Mouse (Mus musculus) midbrain, postnatal 0 days (tissue): ENCODE data around the gene Igf2bp3. TPM values are rescaled to one million over a fixed set of nuclear protein-coding genes. Genes with fewer than 3 reads are reported as not detected.
A peak's percentile ranks its signal among the peaks of the same experiment; 100 is the strongest.

Experiments
- ATAC-seq: fragments of 200-750 bp; cut with Nextera tagmentation; 2 replicates; pipeline ENCODE4 v1.8.0; 2017; ENCODE audit warnings: moderate number of reproducible peaks, mild to moderate bottlenecking, moderate TSS enrichment, moderate library complexity; ENCODE audit not compliant: low FRiP score
- DNase-seq: peaks from one replicate; pipeline ENCODE4 v3.0.0-alpha.2; 2015; ENCODE audit warnings: low spot score
- H3K27ac ChIP-seq: fragments of 300-500 bp; sonication (generic); 2 replicates; pipeline ENCODE4 v1.5.1; 2014; ENCODE audit warnings: low read depth, mild to moderate bottlenecking, low read length, mixed read lengths
- H3K27me3 ChIP-seq: fragments of 300-500 bp; sonication (generic); 2 replicates; pipeline ENCODE4 v1.6.1; 2014; ENCODE audit warnings: low read length, control low read depth, mixed read lengths; ENCODE audit not compliant: insufficient read depth
- H3K36me3 ChIP-seq: fragments of 300-500 bp; sonication (generic); 2 replicates; pipeline ENCODE4 v1.6.1; 2014; ENCODE audit warnings: low read length, control low read depth, mixed read lengths; ENCODE audit not compliant: insufficient read depth
- H3K4me1 ChIP-seq: fragments of 300-500 bp; sonication (generic); 2 replicates; pipeline ENCODE4 v1.6.1; 2014; ENCODE audit warnings: mild to moderate bottlenecking, control low read depth, antibody characterized with exemption, low read length, mixed read lengths; ENCODE audit not compliant: insufficient read depth
- H3K4me2 ChIP-seq: fragments of 300-500 bp; sonication (generic); 2 replicates; pipeline ENCODE4 v1.6.1; 2014; ENCODE audit warnings: low read depth, mild to moderate bottlenecking, low read length, mixed read lengths; ENCODE audit not compliant: poor library complexity, severe bottlenecking
- H3K4me3 ChIP-seq: fragments of 300-500 bp; sonication (generic); 2 replicates; pipeline ENCODE4 v1.5.1; 2014; ENCODE audit warnings: low read depth, mild to moderate bottlenecking, low read length, moderate library complexity
- H3K9ac ChIP-seq: fragments of 300-500 bp; sonication (generic); replicated peaks from 2 replicates; pipeline ENCODE4 v1.6.1; 2014; ENCODE audit warnings: mild to moderate bottlenecking, low read length, moderate library complexity, mixed read lengths; ENCODE audit not compliant: poor library complexity, severe bottlenecking
- H3K9me3 ChIP-seq: fragments of 300-500 bp; sonication (generic); 2 replicates; pipeline ENCODE4 v1.6.1; 2016; ENCODE audit warnings: low read length, control low read depth
- CTCF ChIP-seq: IDR thresholded peaks from 2 replicates; pipeline ENCODE4 v1.5.1; 2016; ENCODE audit warnings: antibody characterized with exemption, mild to moderate bottlenecking
- WGBS: fragments of 180-500 bp; shearing (Covaris S2); extraction: QIAGEN DNeasy Blood & Tissue Kit; methylation state at CpG from one replicate; pipeline ENCODE4 v1.1.7; 2014; 5-methylcytosine and 5-hydroxymethylcytosine counted together
- polyA plus RNA-seq: library from polyadenylated mRNA; unstranded; fragments of >200 nt; fragmentation: Nextera tagmentation; extraction: Ambion mirVana; gene quantifications from 2 replicates; pipeline ENCODE4 v1.2.1, GENCODE M21; 2015
- total RNA-seq: library from RNA; depleted of rRNA; stranded (reverse); fragments of >200 nt; gene quantifications from 2 replicates; pipeline ENCODE4 v1.2.3, GENCODE M21; 2014

Gene Igf2bp3
- total and polyA plus RNA-seq, 2 experiments from 2014 or later: 5.4 to 10.6 TPM

DNA sequence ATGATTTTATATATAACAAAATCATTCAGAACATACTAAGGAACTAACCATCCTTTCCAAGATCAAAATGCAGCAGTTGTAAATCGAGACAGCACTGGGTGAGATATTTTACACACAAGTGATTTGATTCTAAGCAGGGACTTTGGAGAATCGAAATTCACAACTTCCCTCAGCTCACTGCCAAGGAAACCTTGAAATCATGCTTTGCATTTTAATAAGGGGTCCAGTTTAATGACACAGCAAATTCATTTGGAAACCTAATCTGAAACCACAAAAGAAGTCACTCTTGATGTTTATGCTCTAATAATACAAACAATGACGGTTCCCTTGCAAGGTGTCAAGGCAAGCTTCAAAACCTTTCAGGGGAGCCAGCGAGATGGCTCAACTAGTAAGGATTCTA is 47.4 kb downstream of the Igf2bp3 start:
- DNase-seq (peak; percentile 66), ATAC-seq (no peak)
- TF ChIP-seq CTCF: no peak
- H3K4me3 ChIP-seq: no peak overlapping the region
- H3K27me3 ChIP-seq: no peaks in the 10 kb centered on the region
- WGBS: 39% methylated on average over 4 of the region's 4 CpGs
- no peaks in the 10 kb centered on the region for H3K9me3 ChIP-seq
- H3K36me3 ChIP-seq: no peaks in the 10 kb centered on the region
- no peak overlapping the region for H3K9ac ChIP-seq
- H3K27ac ChIP-seq: no peak overlapping the region
- H3K4me2 ChIP-seq: no peak overlapping the region
- H3K4me1 ChIP-seq: no peaks in the 10 kb centered on the region

DNA sequence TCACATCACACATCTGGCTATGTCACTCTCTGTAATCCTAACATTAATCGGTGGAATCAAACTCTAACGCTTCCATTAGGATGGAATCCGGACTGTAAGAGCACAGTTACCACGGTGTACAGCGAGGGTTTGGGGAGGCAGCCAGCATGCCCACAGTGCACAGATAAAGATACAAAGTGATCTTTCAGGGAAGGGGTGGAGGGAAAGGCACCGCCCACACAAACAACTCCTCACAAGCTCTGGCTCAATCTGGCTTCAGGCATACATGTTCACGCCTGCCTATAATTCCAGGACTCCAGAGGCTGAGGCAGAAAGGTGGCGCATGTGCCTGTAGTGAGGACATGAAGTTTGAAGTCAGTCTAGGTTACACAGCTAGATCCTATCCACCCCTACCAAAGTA is 48.4 kb downstream of the Igf2bp3 start:
- Histone ChIP-seq H3K27ac (no peak overlapping the region), H3K4me3 (no peak overlapping the region), H3K4me2 (no peak overlapping the region), H3K27me3 (no peaks in the 10 kb centered on the region), H3K9me3 (no peaks in the 10 kb centered on the region), H3K36me3 (no peaks in the 10 kb centered on the region), H3K4me1 (no peaks in the 10 kb centered on the region), H3K9ac (no peak overlapping the region)
- WGBS: 76% methylated on average over 8 of the region's 8 CpGs
- ATAC-seq (no peak), DNase-seq (no peak)
- TF ChIP-seq CTCF: no peak

DNA sequence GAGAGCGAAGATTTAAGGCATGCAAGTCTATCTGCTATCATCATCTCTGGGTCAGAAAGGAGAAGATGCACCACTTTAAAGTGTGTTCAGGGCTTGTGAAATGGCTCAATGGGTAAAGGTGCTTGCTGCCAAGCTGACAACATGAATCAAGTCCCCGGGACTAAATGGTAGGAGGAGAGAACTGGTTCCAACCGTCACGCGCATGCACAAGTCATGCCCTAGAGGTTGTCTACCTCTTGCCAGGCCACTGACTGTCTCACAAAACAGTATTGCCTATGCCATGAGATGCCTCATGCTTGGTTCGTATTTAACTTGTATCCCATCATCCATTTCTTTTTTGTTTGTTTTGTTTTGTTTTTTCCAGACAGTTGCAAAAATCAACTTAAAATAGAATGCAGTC is 48.9 kb downstream of the Igf2bp3 start:
- no peaks in the 10 kb centered on the region for H3K4me1 ChIP-seq
- ATAC-seq (no peak), DNase-seq (no peak)
- H3K9ac ChIP-seq: no peak overlapping the region
- no peaks in the 10 kb centered on the region for H3K36me3 ChIP-seq
- H3K27me3 ChIP-seq: no peaks in the 10 kb centered on the region
- no peak overlapping the region for H3K4me3 ChIP-seq
- no peak overlapping the region for H3K4me2 ChIP-seq
- no peak overlapping the region for H3K27ac ChIP-seq
- no peaks in the 10 kb centered on the region for H3K9me3 ChIP-seq
- no peak for TF ChIP-seq CTCF
- 83% methylated on average over 6 of the region's 6 CpGs for WGBS

DNA sequence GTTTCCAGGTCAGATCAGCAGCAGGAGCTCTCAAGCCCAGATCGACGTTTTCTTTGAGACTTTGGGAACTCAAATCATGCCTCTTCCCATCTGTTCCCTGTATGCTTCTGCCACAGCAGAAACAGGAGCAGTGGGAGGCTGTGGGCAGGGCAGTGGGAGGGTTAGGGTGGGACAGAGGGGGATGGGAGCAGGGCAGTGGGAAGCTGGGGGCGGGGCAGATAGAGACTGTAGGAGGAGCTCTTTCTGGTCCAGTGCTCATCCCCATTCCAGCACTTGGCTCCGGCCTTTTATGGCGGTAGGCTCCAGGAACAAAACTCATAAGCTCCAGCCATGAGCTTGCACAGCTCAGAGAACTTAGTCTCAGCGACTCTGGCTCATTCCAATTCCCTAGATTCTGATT is 49.7 kb downstream of the Igf2bp3 start:
- no peaks in the 10 kb centered on the region for H3K27me3 ChIP-seq
- no peaks in the 10 kb centered on the region for H3K4me1 ChIP-seq
- no peak overlapping the region for H3K9ac ChIP-seq
- H3K27ac ChIP-seq: no peak overlapping the region
- ATAC-seq: no peak
- H3K9me3 ChIP-seq: no peaks in the 10 kb centered on the region
- H3K4me2 ChIP-seq: no peak overlapping the region
- H3K4me3 ChIP-seq: no peak overlapping the region
- TF ChIP-seq CTCF: no peak
- DNase-seq: peak; percentile 15
- H3K36me3 ChIP-seq: no peaks in the 10 kb centered on the region
- WGBS: 22% methylated on average over 6 of the region's 6 CpGs

DNA sequence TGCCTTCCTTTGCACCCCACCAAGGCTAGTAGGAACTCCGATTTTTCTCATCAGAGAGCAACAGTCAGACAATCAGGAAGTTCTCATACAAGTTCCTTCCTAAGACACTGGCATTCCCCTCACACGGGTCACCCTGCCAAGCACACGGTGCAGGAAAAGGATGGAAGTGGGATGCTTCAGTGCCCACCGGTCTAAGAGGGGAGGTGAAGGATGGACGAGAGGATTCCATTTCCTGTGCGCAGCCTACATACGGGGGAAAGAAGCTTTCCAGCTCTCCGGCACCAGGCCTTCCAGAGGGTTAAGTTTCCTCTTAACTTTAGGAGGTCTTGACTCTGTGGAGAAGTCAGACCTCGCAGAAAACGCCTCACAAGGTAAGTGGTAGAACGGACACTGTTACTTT is 50.1 kb downstream of the Igf2bp3 start:
- Histone ChIP-seq H3K27me3 (no peaks in the 10 kb centered on the region), H3K4me1 (no peaks in the 10 kb centered on the region), H3K27ac (no peak overlapping the region), H3K9ac (no peak overlapping the region), H3K4me2 (no peak overlapping the region), H3K9me3 (no peaks in the 10 kb centered on the region), H3K36me3 (no peaks in the 10 kb centered on the region), H3K4me3 (no peak overlapping the region)
- DNase-seq: no peak
- WGBS: 57% methylated on average over 11 of the region's 11 CpGs
- TF ChIP-seq CTCF: no peak
- ATAC-seq: no peak

DNA sequence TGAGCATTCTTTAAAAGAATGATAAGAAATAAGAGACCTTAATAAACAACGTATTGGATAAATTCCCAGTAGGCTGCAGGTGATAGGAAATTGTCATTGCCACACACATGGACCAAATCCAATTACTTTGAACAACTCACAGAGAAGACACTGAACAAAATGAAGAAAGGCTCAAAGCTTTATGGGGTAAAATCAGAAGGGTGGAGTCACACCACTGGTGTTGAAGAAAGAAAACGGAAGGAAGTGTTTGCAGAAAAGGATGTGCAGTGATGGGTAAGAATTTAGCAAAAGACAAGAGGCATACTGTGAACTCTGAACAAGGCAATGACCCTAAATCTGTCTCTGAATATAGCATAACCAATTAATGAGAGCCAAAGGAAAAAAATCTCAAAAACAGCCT is 54.8 kb downstream of the Igf2bp3 start:
- H3K9me3 ChIP-seq: no peaks in the 10 kb centered on the region
- ATAC-seq: no peak
- H3K36me3 ChIP-seq: no peaks in the 10 kb centered on the region
- H3K4me1 ChIP-seq: no peaks in the 10 kb centered on the region
- H3K9ac ChIP-seq: no peak overlapping the region
- no peak overlapping the region for H3K4me3 ChIP-seq
- no peak overlapping the region for H3K4me2 ChIP-seq
- H3K27ac ChIP-seq: no peak overlapping the region
- no peak for TF ChIP-seq CTCF
- no peaks in the 10 kb centered on the region for H3K27me3 ChIP-seq
- 61% methylated on average over 2 of the region's 2 CpGs for WGBS
- no peak for DNase-seq

DNA sequence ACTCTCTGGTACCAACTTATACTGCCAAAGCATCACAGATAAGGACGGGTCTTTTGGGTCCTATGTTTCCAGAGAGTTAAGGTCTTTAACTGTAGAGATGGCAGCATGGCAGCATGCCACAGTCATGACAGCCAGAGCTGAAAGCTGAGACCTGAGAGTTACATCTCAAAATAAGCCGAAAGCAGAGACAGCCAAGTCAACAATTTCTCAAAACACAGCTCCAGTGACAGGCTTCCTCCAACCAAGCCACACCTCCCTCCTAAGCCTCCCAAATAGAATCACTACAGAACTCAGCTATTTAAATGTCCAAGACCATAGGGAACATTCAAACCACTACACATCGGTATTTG is 58.0 kb downstream of the Igf2bp3 start:
- WGBS: 87% methylated on average over 3 of the region's 3 CpGs
- no peak overlapping the region for H3K4me2 ChIP-seq
- DNase-seq (no peak), ATAC-seq (no peak)
- no peaks in the 10 kb centered on the region for H3K27me3 ChIP-seq
- TF ChIP-seq CTCF: no peak
- H3K9ac ChIP-seq: no peak overlapping the region
- H3K9me3 ChIP-seq: no peaks in the 10 kb centered on the region
- no peaks in the 10 kb centered on the region for H3K36me3 ChIP-seq
- no peak overlapping the region for H3K4me3 ChIP-seq
- no peaks in the 10 kb centered on the region for H3K4me1 ChIP-seq
- H3K27ac ChIP-seq: no peak overlapping the region
